Comparison of ENCODE assay signal across 8 mouse cellular contexts in genomic region chr17:8147439-8148316, GRCm38 (mm10). TPM values are rescaled to one million over a fixed set of nuclear protein-coding genes. Genes with fewer than 3 reads are reported as not detected.
DNase-seq lines count a peak whose midpoint lies in the region; ATAC-seq and TF ChIP-seq lines count a peak whose summit lies in the region.
"Not testable (repeated sequence)": the region's sequence is repeated elsewhere in the genome, so short reads cannot be mapped to it uniquely, and the experiment has no call there.

TSS of gene Gm49673 (minus strand) at chr17:8147788.
TSS of gene Rnaset2a (minus strand) at chr17:8148097.

- H3K9me3 ChIP-seq in E14TG2a.4 (ENCODE audit: low read length); forebrain, embryonic 11.5 days (ENCODE audit: control insufficient read depth, low read length); kidney, postnatal 0 days (replicated peaks; ENCODE audit: low read length); lung, embryonic 14.5 days (ENCODE audit: low read depth, low read length): not testable (repeated sequence)

- peak within 1 kb of the TSS; percentile 47 for H3K4me2 ChIP-seq in forebrain, embryonic 11.5 days (ENCODE audit: low read depth, low read length, severe bottlenecking)
- H3K4me2 ChIP-seq in kidney, postnatal 0 days (ENCODE audit: low read length): peak within 1 kb of the TSS; percentile 53
- peak within 1 kb of the TSS; percentile 55 for H3K4me2 ChIP-seq in lung, embryonic 14.5 days

- not testable (repeated sequence) for H3K36me3 ChIP-seq in E14TG2a.4 (ENCODE audit: insufficient read depth, low read length); forebrain, embryonic 11.5 days (ENCODE audit: control insufficient read depth, insufficient read depth, low read length); kidney, postnatal 0 days (ENCODE audit: insufficient read depth, low read length); lung, embryonic 14.5 days (ENCODE audit: insufficient read depth)

- under 1% methylated on average over 37 of the region's 67 CpGs for WGBS in forebrain, embryonic 11.5 days
- 0% methylated on average over 41 of the region's 67 CpGs for WGBS in kidney, postnatal 0 days
- under 1% methylated on average over 46 of the region's 67 CpGs for WGBS in lung, embryonic 14.5 days

- H3K27me3 ChIP-seq in E14TG2a.4 (ENCODE audit: insufficient read depth, low read length); forebrain, embryonic 11.5 days (ENCODE audit: control insufficient read depth, insufficient read depth, low read length); kidney, postnatal 0 days (ENCODE audit: insufficient read depth, low read length); lung, embryonic 14.5 days (ENCODE audit: insufficient read depth, low read length): not testable (repeated sequence)

- H3K9ac ChIP-seq in forebrain, embryonic 11.5 days (ENCODE audit: low read length): peak within 1 kb of the TSS; percentile 59; the same call in 1 of the 2 replicates
- H3K9ac ChIP-seq in kidney, postnatal 0 days (ENCODE audit: low read depth, low read length): peak within 1 kb of the TSS; percentile 66; the same call in 1 of the 2 replicates
- H3K9ac ChIP-seq in lung, embryonic 14.5 days: peak within 1 kb of the TSS; percentile 66

- H3K4me1 ChIP-seq in E14TG2a.4 (replicated peaks; ENCODE audit: low read depth, low read length); forebrain, embryonic 11.5 days (replicated peaks; ENCODE audit: control insufficient read depth, insufficient read depth, low read length); kidney, postnatal 0 days (replicated peaks; ENCODE audit: insufficient read depth, low read length); lung, embryonic 14.5 days (ENCODE audit: insufficient read depth): not testable (repeated sequence)

- peak; percentile 99 for ATAC-seq in forebrain, embryonic 11.5 days (replicated peaks; ENCODE audit: low FRiP score)
- peak; percentile 99 for ATAC-seq in kidney, postnatal 0 days (replicated peaks; ENCODE audit: low FRiP score, low read depth)
- peak; percentile 99 for ATAC-seq in lung, embryonic 14.5 days (ENCODE audit: insufficient read depth)

- TF ChIP-seq CTCF in E14TG2a.4 (conservative IDR thresholded peaks at IDR 0.05; ENCODE audit: low read length); kidney, postnatal 0 days (IDR thresholded peaks at IDR 0.05; ENCODE audit: low read depth); lung, embryonic 14.5 days (IDR thresholded peaks at IDR 0.05; ENCODE audit: low read depth): not testable (repeated sequence)

- peak; percentile 34 for DNase-seq in c-Kit-positive CD71-positive TER-119-positive erythroid progenitor cells, embryonic 14.5 days (ENCODE audit: low spot score)
- DNase-seq in forebrain, embryonic 11.5 days (ENCODE audit: low spot score): peak; percentile 72
- DNase-seq in heart, postnatal 10 days: peak; percentile 38 to 48
- DNase-seq in kidney, postnatal 0 days (ENCODE audit: low spot score): peak; percentile 19
- peak; percentile 29 for DNase-seq in lung, embryonic 14.5 days
- peak; percentile 51 for DNase-seq in neural tube, embryonic 10.5 days (ENCODE audit: extremely low spot score, low spot score)
- peak; percentile 74 for DNase-seq in testis, postnatal 14 days (ENCODE audit: low spot score)

- intact Hi-C loops in heart, postnatal 10 days (cut with DNase I): not testable (repeated sequence)

- H3K4me3 ChIP-seq in E14TG2a.4 (replicated peaks; ENCODE audit: low read length): peak within 1 kb of the TSS; percentile 78
- peak within 1 kb of the TSS; percentile 45 for H3K4me3 ChIP-seq in forebrain, embryonic 11.5 days (ENCODE audit: low read depth, low read length)
- H3K4me3 ChIP-seq in kidney, postnatal 0 days (replicated peaks; ENCODE audit: low read depth, low read length): peak within 1 kb of the TSS; percentile 51
- peak within 1 kb of the TSS; percentile 49 for H3K4me3 ChIP-seq in lung, embryonic 14.5 days (ENCODE audit: low read depth, low read length)

- not testable (repeated sequence) for H3K27ac ChIP-seq in forebrain, embryonic 11.5 days (ENCODE audit: low read depth, low read length); lung, embryonic 14.5 days (ENCODE audit: low read depth)
- peak within 1 kb of the TSS; percentile 77; the same call in 1 of the 2 replicates for H3K27ac ChIP-seq in kidney, postnatal 0 days

RNA-seq across cellular contexts. Expression of gene Gm49673, which starts in this region (rescaled TPM):
- polyA plus RNA-seq in forebrain, embryonic 11.5 days (2014; fragmentation: Nextera tagmentation; extraction: Ambion mirVana): 0.21 TPM in 1 of 2 replicates, not detected in the other
- total RNA-seq in heart, postnatal 10 days (2021): not detected
- polyA plus RNA-seq in kidney, postnatal 0 days (2015; fragmentation: Nextera tagmentation; extraction: Ambion mirVana): 0.62 and 0.89 TPM in 2 replicates
- not detected in 2 replicates for polyA plus RNA-seq in lung, embryonic 14.5 days (2014; fragmentation: Nextera tagmentation; extraction: Ambion mirVana)

RNA-seq across cellular contexts. Expression of gene Rnaset2a, which starts in this region (rescaled TPM):
- 13.6 and 14.1 TPM in 2 replicates for polyA plus RNA-seq in forebrain, embryonic 11.5 days (2014; fragmentation: Nextera tagmentation; extraction: Ambion mirVana)
- 10 to 100 TPM; 23.4 to 27.6 TPM for total RNA-seq in heart, postnatal 10 days (2021)
- polyA plus RNA-seq in kidney, postnatal 0 days (2015; fragmentation: Nextera tagmentation; extraction: Ambion mirVana): 92.4 and 98.7 TPM in 2 replicates
- polyA plus RNA-seq in lung, embryonic 14.5 days (2014; fragmentation: Nextera tagmentation; extraction: Ambion mirVana): 28.4 and 32.2 TPM in 2 replicates

Comparison
In these comparisons a context has a peak if more than half of its experiments do, and no peak if none do; other contexts are left out.
1. DNase-seq: peak in every context shown above with its lines; median percentile 74 in testis, postnatal 14 days; 72 in forebrain, embryonic 11.5 days; 51 in neural tube, embryonic 10.5 days; 43 in heart, postnatal 10 days; 34 in c-Kit-positive CD71-positive TER-119-positive erythroid progenitor cells, embryonic 14.5 days; 29 in lung, embryonic 14.5 days; 19 in kidney, postnatal 0 days.